Mouse (Mus musculus): ENCODE measurements around the gene Med11. TPM values are rescaled to one million over a fixed set of nuclear protein-coding genes. Genes with fewer than 3 reads are reported as not detected.
"Not testable (repeated sequence)": the region's sequence is repeated elsewhere in the genome, so short reads cannot be mapped to it uniquely, and the experiment has no call there.

Med11 gene
- total and polyA plus RNA-seq, 3 experiments = 18.1 to 37.0 (median 22.6) TPM

GRCm38 (mm10) chr11:70418199-70418598 lies 33.5 kb upstream of the Med11 start:
- Histone ChIP-seq H3K4me3 (ENCODE audit: low read depth, low read length) (no peak overlapping the region), H3K36me3 (replicated peaks) (no peaks in the 10 kb centered on the region), H3K27me3 (ENCODE audit: insufficient read depth, low read length) (peaks cover 19% of the 10 kb centered on the region), H3K9me3 (replicated peaks) (no peaks in the 10 kb centered on the region), H3K4me1 (ENCODE audit: insufficient read depth, low read depth, low read length) (no peaks in the 10 kb centered on the region)
- no peak for TF ChIP-seq TAL1 (conservative IDR thresholded peaks at IDR 0.05; ENCODE audit: low read depth, low read length)
- TF ChIP-seq POLR2AphosphoS5 (IDR thresholded peaks at IDR 0.05; ENCODE audit: insufficient replicate concordance, low read depth, low read length) = no peak
- TF ChIP-seq GATA2 (IDR thresholded peaks at IDR 0.05; ENCODE audit: borderline replicate concordance, low read depth, low read length) = no peak
- no peak for TF ChIP-seq CTCF (IDR thresholded peaks at IDR 0.05; ENCODE audit: low read depth, low read length)
- TF ChIP-seq GATA1 (IDR thresholded peaks at IDR 0.05; ENCODE audit: borderline replicate concordance, low read length) = no peak
- ATAC-seq (ENCODE audit: extremely low read depth, insufficient number of reproducible peaks, low FRiP score, poor library complexity, severe bottlenecking) (no peak), DNase-seq (ENCODE audit: low spot score) (no peak)

- no peak for ATAC-seq (ENCODE audit: extremely low read depth, insufficient number of reproducible peaks, low FRiP score, poor library complexity, severe bottlenecking)
- TF ChIP-seq GATA2 (IDR thresholded peaks at IDR 0.05; ENCODE audit: borderline replicate concordance, low read depth, low read length) (no peak), POLR2AphosphoS5 (IDR thresholded peaks at IDR 0.05; ENCODE audit: insufficient replicate concordance, low read depth, low read length) (no peak), TAL1 (conservative IDR thresholded peaks at IDR 0.05; ENCODE audit: low read depth, low read length) (no peak), CTCF (IDR thresholded peaks at IDR 0.05; ENCODE audit: low read depth, low read length) (no peak), GATA1 (IDR thresholded peaks at IDR 0.05; ENCODE audit: borderline replicate concordance, low read length) (no peak)
Measured at GRCm38 (mm10) chr11:70419486-70419885, 32.2 kb upstream of the Med11 start.

GRCm38 (mm10) chr11:70426598-70426997 lies 25.1 kb upstream of the Med11 start:
- ATAC-seq (ENCODE audit: extremely low read depth, insufficient number of reproducible peaks, low FRiP score, poor library complexity, severe bottlenecking); H3K9me3 ChIP-seq (replicated peaks); DNase-seq (ENCODE audit: low spot score): not testable (repeated sequence)

More at GRCm38 (mm10) chr11:70419486-70419885, 32.2 kb upstream of the Med11 start:
- Histone ChIP-seq H3K4me3 (ENCODE audit: low read depth, low read length) (no peak overlapping the region), H3K4me1 (ENCODE audit: insufficient read depth, low read depth, low read length) (no peaks in the 10 kb centered on the region), H3K9me3 (replicated peaks) (no peaks in the 10 kb centered on the region), H3K27me3 (ENCODE audit: insufficient read depth, low read length) (peaks cover 19% of the 10 kb centered on the region), H3K36me3 (replicated peaks) (no peaks in the 10 kb centered on the region)
- no peak for DNase-seq (ENCODE audit: low spot score)

GRCm38 (mm10) chr11:70431574-70431973 lies 20.1 kb upstream of the Med11 start:
- DNase-seq (ENCODE audit: low spot score) (no peak), ATAC-seq (ENCODE audit: extremely low read depth, insufficient number of reproducible peaks, low FRiP score, poor library complexity, severe bottlenecking) (no peak)
- H3K9me3 ChIP-seq (replicated peaks) = no peaks in the 10 kb centered on the region
- no peak for TF ChIP-seq POLR2AphosphoS5 (IDR thresholded peaks at IDR 0.05; ENCODE audit: insufficient replicate concordance, low read depth, low read length)
- TF ChIP-seq TAL1 (conservative IDR thresholded peaks at IDR 0.05; ENCODE audit: low read depth, low read length) = no peak
- TF ChIP-seq GATA2 (IDR thresholded peaks at IDR 0.05; ENCODE audit: borderline replicate concordance, low read depth, low read length) = no peak
- no peak for TF ChIP-seq CTCF (IDR thresholded peaks at IDR 0.05; ENCODE audit: low read depth, low read length)
- TF ChIP-seq GATA1 (IDR thresholded peaks at IDR 0.05; ENCODE audit: borderline replicate concordance, low read length) = no peak
- peaks cover 48% of the 10 kb centered on the region for H3K4me1 ChIP-seq (ENCODE audit: insufficient read depth, low read depth, low read length)
- H3K4me3 ChIP-seq (ENCODE audit: low read depth, low read length) = peak overlapping the region; percentile 79; the same call in 1 of the 2 replicates
- peaks cover 30% of the 10 kb centered on the region for H3K36me3 ChIP-seq (replicated peaks)
- H3K27me3 ChIP-seq (ENCODE audit: insufficient read depth, low read length) = peaks cover 8% of the 10 kb centered on the region

More at GRCm38 (mm10) chr11:70426598-70426997, 25.1 kb upstream of the Med11 start:
- H3K4me1 ChIP-seq (ENCODE audit: insufficient read depth, low read depth, low read length); H3K4me3 ChIP-seq (ENCODE audit: low read depth, low read length); H3K36me3 ChIP-seq (replicated peaks): not testable (repeated sequence)
- H3K27me3 ChIP-seq (ENCODE audit: insufficient read depth, low read length) = peaks cover 18% of the 10 kb centered on the region

- DNase-seq (ENCODE audit: low spot score) = peak; percentile 98
- H3K36me3 ChIP-seq (replicated peaks) = peaks cover 37% of the 10 kb centered on the region
- peak; percentile 82 for ATAC-seq (ENCODE audit: extremely low read depth, insufficient number of reproducible peaks, low FRiP score, poor library complexity, severe bottlenecking)
- peaks cover 55% of the 10 kb centered on the region for H3K4me1 ChIP-seq (ENCODE audit: insufficient read depth, low read depth, low read length)
- peak within 1 kb of the TSS; percentile 79 for H3K4me3 ChIP-seq (ENCODE audit: low read depth, low read length)
- H3K9me3 ChIP-seq (replicated peaks) = no peaks in the 10 kb centered on the region
- TF ChIP-seq GATA2 (IDR thresholded peaks at IDR 0.05; ENCODE audit: borderline replicate concordance, low read depth, low read length) (no peak), CTCF (IDR thresholded peaks at IDR 0.05; ENCODE audit: low read depth, low read length) (no peak), POLR2AphosphoS5 (IDR thresholded peaks at IDR 0.05; ENCODE audit: insufficient replicate concordance, low read depth, low read length) (no peak), GATA1 (IDR thresholded peaks at IDR 0.05; ENCODE audit: borderline replicate concordance, low read length) (no peak), TAL1 (conservative IDR thresholded peaks at IDR 0.05; ENCODE audit: low read depth, low read length) (no peak)
- peaks cover 7% of the 10 kb centered on the region for H3K27me3 ChIP-seq (ENCODE audit: insufficient read depth, low read length)
Measured at GRCm38 (mm10) chr11:70432048-70432894, 19.4 kb upstream of the Med11 start, which contains the start of gene Arrb2. Arrb2 (plus strand) TSS chr11:70432635.

- Histone ChIP-seq H3K36me3 (replicated peaks) (peaks cover 44% of the 10 kb centered on the region), H3K4me1 (ENCODE audit: insufficient read depth, low read depth, low read length) (peaks cover 63% of the 10 kb centered on the region), H3K9me3 (replicated peaks) (no peaks in the 10 kb centered on the region), H3K4me3 (ENCODE audit: low read depth, low read length) (peak overlapping the region; percentile 79), H3K27me3 (ENCODE audit: insufficient read depth, low read length) (peaks cover 7% of the 10 kb centered on the region)
- DNase-seq (ENCODE audit: low spot score) = peak; percentile 63
- TF ChIP-seq GATA2 (IDR thresholded peaks at IDR 0.05; ENCODE audit: borderline replicate concordance, low read depth, low read length) (no peak), TAL1 (conservative IDR thresholded peaks at IDR 0.05; ENCODE audit: low read depth, low read length) (no peak), POLR2AphosphoS5 (IDR thresholded peaks at IDR 0.05; ENCODE audit: insufficient replicate concordance, low read depth, low read length) (no peak), CTCF (IDR thresholded peaks at IDR 0.05; ENCODE audit: low read depth, low read length) (no peak), GATA1 (IDR thresholded peaks at IDR 0.05; ENCODE audit: borderline replicate concordance, low read length) (no peak)
- ATAC-seq (ENCODE audit: extremely low read depth, insufficient number of reproducible peaks, low FRiP score, poor library complexity, severe bottlenecking) = peak; percentile 10; the same call in 1 of the 2 replicates
Measured at GRCm38 (mm10) chr11:70432895-70433568, 18.7 kb upstream of the Med11 start.
